Mouse (Mus musculus): Measurements from ENCODE around the gene Arfgef3. TPM values are rescaled to one million over a fixed set of nuclear protein-coding genes. Genes with fewer than 3 reads are reported as not detected.

The Arfgef3 gene
- total and polyA plus RNA-seq, 3 experiments: 0.28 to 11.0 (median 0.50) TPM

GRCm38 (mm10) chr10:18532293-18532692 is 211.5 kb downstream of the Arfgef3 start:
- no peaks in the 10 kb centered on the region for H3K79me2 ChIP-seq (replicated peaks; ENCODE audit: control insufficient read depth, extremely low read depth, insufficient read depth, poor library complexity, severe bottlenecking)
- H3K9ac ChIP-seq (ENCODE audit: insufficient read depth, low read depth): no peak overlapping the region
- in situ Hi-C loops (cut with MboI; ENCODE audit: low pct_ligation_motif_present, low pct_unique_long_range_greater_than_20kb, low sequenced_read_pairs) (loop anchor here (10.0 kb wide), 1 partner anchor 287 kb away; no protein-coding TSS in a partner anchor), dilution Hi-C loops (cut with MboI; ENCODE audit: extremely low pct_ligation_motif_present, extremely low pct_unique_long_range_greater_than_20kb, low sequenced_read_pairs) (no loop called here)
- no peaks in the 10 kb centered on the region for H3K9me3 ChIP-seq (replicated peaks; ENCODE audit: low read length)
- H3K27me3 ChIP-seq (replicated peaks): no peaks in the 10 kb centered on the region
- H3K4me2 ChIP-seq (ENCODE audit: insufficient read depth, low read depth, poor library complexity, severe bottlenecking): no peak overlapping the region
- no peaks in the 10 kb centered on the region for H3K4me1 ChIP-seq (ENCODE audit: control insufficient read depth in 1 of 2, insufficient read depth in 2 of 2)
- H3K4me3 ChIP-seq (replicated peaks in 1 of 3; ENCODE audit: low read depth in 2 of 3, low read length in 2 of 3, poor library complexity in 1 of 3): no peak overlapping the region
- no peak for TF ChIP-seq HCFC1 (IDR thresholded peaks at IDR 0.05; ENCODE audit: low read depth, low read length)
- TF ChIP-seq ZNF384 (IDR thresholded peaks at IDR 0.05; ENCODE audit: low read depth, low read length): no peak
- TF ChIP-seq CHD2 (IDR thresholded peaks at IDR 0.05; ENCODE audit: low read length): no peak
- TF ChIP-seq MAFK (IDR thresholded peaks at IDR 0.05; ENCODE audit: insufficient replicate concordance, low read length): no peak
- TF ChIP-seq PAX5 (IDR thresholded peaks at IDR 0.05; ENCODE audit: low read length): no peak
- no peak for TF ChIP-seq SIN3A (IDR thresholded peaks at IDR 0.05; ENCODE audit: low read length)
- no peak for TF ChIP-seq ZC3H11A (IDR thresholded peaks at IDR 0.05; ENCODE audit: low read depth, low read length)
- TF ChIP-seq ETS1 (conservative IDR thresholded peaks at IDR 0.05; ENCODE audit: low read depth, low read length): no peak
- TF ChIP-seq ZKSCAN1 (IDR thresholded peaks at IDR 0.05; ENCODE audit: borderline replicate concordance, low read depth, low read length): no peak
- no peak for TF ChIP-seq GABPA (IDR thresholded peaks at IDR 0.05; ENCODE audit: insufficient replicate concordance, low read depth, low read length)
- no peak for TF ChIP-seq RCOR1 (conservative IDR thresholded peaks at IDR 0.05; ENCODE audit: low read depth, low read length)
- TF ChIP-seq MXI1 (IDR thresholded peaks at IDR 0.05; ENCODE audit: low read depth, low read length): no peak
- TF ChIP-seq E2F4 (IDR thresholded peaks at IDR 0.05; ENCODE audit: insufficient replicate concordance, low read depth, low read length): no peak
- TF ChIP-seq EP300 (IDR thresholded peaks at IDR 0.05; ENCODE audit: low read length): no peak
- H3K36me3 ChIP-seq (replicated peaks in 1 of 2; ENCODE audit: control insufficient read depth in 1 of 2, insufficient read depth in 1 of 2, low read length in 1 of 2): no peaks in the 10 kb centered on the region
- no peak for DNase-seq (ENCODE audit: extremely low read depth)
- no peak overlapping the region for H3K27ac ChIP-seq (ENCODE audit: insufficient read depth, low read depth)

Other genes with a start within 250 kb of the Arfgef3 start
- 0.08 TPM in 1 of 2 replicates, not detected in the other for gene Hebp2, start 197.9 kb downstream of the Arfgef3 start, total RNA-seq (2012; rRNA removed)
- not detected in 2 replicates for gene Hebp2, start 197.9 kb downstream of the Arfgef3 start, total RNA-seq (2014; rRNA removed)
- gene Hebp2, start 197.9 kb downstream of the Arfgef3 start, polyA plus RNA-seq (2012; ENCODE audit: insufficient read length, low read depth): not detected in 2 replicates
- not detected in 2 replicates for gene Gm4922, start 42.8 kb upstream of the Arfgef3 start, total RNA-seq (2012; rRNA removed)
- gene Gm4922, start 42.8 kb upstream of the Arfgef3 start, total RNA-seq (2014; rRNA removed): not detected in 2 replicates
- not detected in 2 replicates for gene Gm4922, start 42.8 kb upstream of the Arfgef3 start, polyA plus RNA-seq (2012; ENCODE audit: insufficient read length, low read depth)
- gene Perp, start 101.1 kb upstream of the Arfgef3 start, total RNA-seq (2012; rRNA removed): 0.38 and 0.51 TPM in 2 replicates
- gene Perp, start 101.1 kb upstream of the Arfgef3 start, total RNA-seq (2014; rRNA removed): not detected in 2 replicates
- 0.16 TPM in 1 of 2 replicates, not detected in the other for gene Perp, start 101.1 kb upstream of the Arfgef3 start, polyA plus RNA-seq (2012; ENCODE audit: insufficient read length, low read depth)

Data from CH12.LX (cell line).